Mouse (Mus musculus) megakaryocyte, embryonic 14.5 days (primary cell): ENCODE results near the gene Fcrl5.

ENCODE experiments used
- FLI1 ChIP-seq: IDR thresholded peaks from 2 replicates; pipeline ENCODE4 v1.6.1; 2012; ENCODE audit warnings: low read length, inconsistent platforms, mixed read lengths
- GATA1 ChIP-seq: IDR thresholded peaks from 3 replicates; pipeline ENCODE4 v1.6.1; 2012; ENCODE audit warnings: mixed read lengths, low read length, inconsistent platforms, borderline replicate concordance

GRCm38 (mm10) chr3:87521833-87522232, 86.3 kb downstream of the Fcrl5 start:
- no peak for TF ChIP-seq FLI1
- no peak for TF ChIP-seq GATA1
